Mouse (Mus musculus) T-helper 2 cell (primary cell): ENCODE measurements at regions not wholly inside any gene's neighbourhood (a gene's known extent, or its start where the extent isn't known, plus 50 kb on each side); places are given as distances from the start of the nearest gene placed in this dataset.

Source experiments
- in situ Hi-C: fragments of 300-600 bp; cut with MboI, MseI; formaldehyde crosslinking; loops from one replicate; pipeline ENCODE4 v1.15.1; 2025; ENCODE audit warnings: high pct_unique_total_duplicates

DNA sequence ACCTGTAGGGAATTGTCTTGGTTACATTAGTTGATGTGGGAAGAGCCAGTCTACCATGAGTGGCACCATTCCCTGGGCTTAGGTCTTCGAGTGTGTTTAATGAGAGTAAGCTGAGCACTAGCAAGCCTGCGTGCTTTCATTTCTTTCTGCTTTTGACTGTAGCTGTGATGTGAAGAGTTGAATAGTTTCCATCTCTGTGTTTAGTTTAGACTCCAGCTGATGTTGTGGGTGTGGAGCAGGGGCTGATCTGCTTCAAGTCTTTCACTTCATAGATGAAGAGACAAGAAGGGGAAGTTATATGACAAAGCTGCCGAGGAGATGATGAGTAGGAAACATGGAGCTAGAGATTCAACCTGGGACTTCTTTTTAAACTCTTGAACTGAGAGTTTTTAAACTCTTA is 446.0 kb downstream of the Slc4a3 start:
- in situ Hi-C loops: no loop called here

DNA sequence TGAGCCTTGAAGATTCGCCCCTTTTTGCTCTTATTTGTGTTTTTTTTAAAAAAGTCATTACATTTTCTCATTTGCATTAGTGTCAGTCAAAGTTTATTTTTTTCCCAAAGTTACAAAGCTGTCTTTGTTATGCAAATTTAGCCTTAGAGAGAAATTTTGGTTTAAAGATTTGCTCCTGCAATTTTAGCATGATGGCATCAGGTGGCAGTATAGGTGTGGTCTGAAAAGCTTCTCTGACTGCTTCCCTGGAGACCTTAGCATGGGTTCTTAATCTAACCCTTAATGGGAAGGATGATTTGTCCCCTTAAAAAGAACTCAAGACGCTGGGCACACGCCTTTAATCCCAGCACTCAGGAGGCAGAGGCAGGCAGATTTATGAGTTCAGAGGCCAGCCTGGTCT is 451.2 kb downstream of the Slc4a3 start:
- in situ Hi-C loops: no loop called here

DNA sequence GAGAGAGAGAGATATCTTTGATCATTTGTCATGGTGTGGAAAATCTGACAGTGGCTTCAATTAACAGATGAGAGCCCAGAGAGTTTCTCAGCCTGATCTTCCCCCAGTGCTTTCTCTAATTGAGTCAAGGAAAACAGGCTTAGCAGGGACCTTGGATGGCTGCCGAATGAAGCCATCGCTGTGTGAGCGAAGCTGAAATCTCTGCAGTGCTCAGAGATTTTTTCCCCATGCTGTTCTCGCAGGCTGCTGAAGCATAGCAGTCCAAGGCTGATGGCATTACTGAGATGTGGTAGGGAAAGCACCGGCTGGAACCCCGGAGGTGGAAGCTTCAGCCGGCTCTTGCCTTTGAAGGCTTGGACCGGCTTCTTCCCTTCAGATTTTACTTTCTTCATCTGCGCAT is 455.1 kb downstream of the Slc4a3 start:
- in situ Hi-C loops: no loop called here

DNA sequence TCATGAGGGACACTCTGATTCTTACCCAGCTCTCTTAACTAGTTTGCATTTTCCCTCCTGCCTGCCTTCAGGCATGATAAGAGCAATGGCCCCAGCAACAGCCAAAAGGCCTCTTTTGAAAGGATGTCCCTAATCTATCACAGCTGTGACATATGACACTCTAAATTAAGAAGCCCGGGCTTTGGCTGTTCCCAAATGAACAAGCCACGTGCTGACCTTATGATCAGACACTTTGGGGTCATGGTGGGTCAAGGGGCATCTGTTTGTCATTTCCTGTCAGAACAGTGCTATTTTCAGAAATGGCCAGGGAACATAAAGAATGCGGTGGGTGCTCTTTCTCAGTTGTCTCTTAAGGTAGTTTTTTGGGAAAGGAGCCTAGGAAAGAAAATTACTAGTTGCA is 463.5 kb downstream of the Slc4a3 start:
- in situ Hi-C loops: no loop called here

DNA sequence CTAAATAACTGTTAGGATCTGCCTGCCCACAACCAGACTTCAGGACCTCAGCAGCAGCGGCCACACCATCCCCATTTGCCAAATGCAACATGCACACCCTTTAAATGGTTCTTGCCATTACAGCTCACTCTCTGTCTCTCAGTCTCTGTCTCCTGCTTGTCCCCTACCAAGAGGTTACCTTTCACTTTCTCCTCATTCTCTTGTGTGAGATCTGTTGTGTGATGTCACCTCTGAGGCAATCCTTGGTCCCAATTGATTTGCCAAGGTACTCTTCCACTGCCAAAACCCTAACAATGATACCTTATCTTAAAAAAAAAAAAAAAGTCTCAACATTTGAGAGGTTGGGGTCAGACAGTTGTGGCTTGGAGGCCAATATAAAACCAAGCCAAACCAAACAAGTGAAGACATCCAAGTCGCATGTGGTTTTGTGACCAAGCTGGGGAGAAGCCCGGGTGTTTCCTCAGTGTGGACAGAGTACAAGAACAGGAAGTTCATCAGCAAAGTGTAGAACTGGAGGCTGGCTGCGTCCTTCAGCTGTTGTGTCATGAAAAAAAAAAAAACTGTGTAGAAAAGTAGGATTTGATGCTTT is 464.2 kb downstream of the Slc4a3 start:
- in situ Hi-C loops: no loop called here

DNA sequence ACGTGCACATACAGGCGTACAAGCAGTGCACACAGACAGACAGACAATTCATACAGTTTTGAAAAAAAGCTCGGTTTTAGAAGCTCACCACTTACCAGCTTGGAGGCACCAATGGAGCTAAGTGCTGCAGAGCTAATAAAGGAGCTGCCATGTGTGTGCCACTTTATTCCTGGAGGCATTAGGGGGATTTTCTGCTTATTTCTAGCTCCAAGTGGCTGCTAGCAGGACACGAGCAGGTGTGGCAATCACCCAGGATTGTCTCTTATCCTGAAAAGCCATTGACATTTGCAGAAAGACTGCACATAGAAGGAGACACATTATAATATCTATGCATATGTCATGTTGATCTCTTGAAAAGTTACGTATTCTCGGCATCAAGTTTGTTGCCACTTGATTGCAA is 472.5 kb downstream of the Slc4a3 start:
- in situ Hi-C loops: no loop called here

DNA sequence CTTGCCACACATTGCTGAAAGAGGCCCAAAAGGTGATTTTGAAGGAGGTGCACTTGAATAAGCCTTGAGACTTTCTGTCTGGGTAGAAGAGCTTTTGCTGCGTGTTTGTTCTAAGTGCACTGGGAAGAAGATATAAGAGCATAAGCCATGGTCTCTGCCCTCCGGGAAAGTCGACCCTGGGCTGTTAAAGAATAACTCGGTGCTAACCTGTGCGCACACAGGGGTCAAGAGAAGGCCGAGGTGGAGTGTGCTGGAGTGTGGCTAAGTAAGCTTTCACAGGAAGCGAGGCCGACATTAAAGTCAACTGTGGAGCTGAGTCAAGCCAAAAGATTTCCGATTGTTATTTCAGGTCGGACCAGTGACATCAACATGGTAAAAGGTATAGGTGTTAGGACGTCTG is 473.0 kb downstream of the Slc4a3 start:
- in situ Hi-C loops: no loop called here

DNA sequence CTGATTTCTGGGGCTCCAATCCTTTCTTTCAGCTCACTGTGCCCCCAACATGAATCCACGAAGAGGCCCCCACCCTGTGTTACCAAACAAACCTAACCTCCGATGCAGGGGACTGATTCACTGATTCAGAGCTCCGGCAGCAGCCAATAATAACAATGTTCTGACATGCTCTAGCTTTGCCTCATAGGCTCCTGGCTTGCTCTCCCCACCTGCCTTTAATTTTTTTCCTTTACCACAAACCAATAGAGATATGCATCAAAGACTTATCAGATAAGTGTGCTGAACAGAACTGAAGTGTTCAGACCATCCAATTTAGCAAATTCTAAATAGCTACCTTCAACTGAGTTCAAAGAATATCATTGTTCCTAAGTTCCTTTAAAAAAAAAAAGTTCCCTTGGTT is 478.6 kb downstream of the Slc4a3 start:
- in situ Hi-C loops: loop anchor here (10.0 kb wide), 1 partner anchor 1560 kb away; no protein-coding TSS in a partner anchor

DNA sequence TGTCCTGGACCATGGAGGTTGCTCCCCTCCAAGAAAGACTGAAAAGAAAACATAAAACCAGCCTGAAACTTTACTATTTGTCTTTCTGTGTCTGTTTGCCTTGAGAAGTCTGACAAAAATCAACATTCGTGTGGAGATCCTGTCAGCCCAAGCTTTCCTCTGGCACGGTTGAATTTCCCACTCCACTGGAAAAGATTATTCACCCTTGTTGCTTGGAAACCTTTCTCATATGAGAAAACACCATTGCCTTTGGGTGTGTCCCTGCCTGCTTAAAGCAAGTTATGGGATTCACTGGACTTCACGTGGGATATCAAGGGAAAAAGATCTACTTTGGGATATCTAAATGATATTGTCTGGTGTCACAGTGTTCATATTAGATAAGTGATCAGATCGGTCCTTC is 479.3 kb downstream of the Slc4a3 start:
- in situ Hi-C loops: loop anchor here (10.0 kb wide), 1 partner anchor 1559 kb away; no protein-coding TSS in a partner anchor

DNA sequence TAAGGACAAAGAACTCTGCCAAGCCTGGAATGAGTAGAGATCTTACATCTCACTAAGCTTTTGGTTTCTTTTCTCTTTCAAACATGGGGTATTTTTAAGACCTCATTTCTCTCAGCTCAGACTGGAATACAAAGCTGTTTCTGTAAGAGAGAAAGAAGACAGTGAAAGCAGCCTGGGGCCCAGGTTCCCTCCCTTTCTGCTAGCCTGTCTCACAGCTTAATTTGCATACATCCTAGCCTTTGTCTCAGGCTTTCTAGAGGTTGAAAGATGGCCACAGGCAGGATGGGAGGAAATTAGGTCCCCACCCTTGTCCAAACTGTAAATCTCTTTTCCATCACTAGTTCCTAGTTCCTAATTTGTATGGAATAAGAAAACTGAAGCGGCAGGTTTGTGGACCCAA is 483.0 kb downstream of the Slc4a3 start:
- in situ Hi-C loops: loop anchor here (10.0 kb wide), 1 partner anchor 1556 kb away; no protein-coding TSS in a partner anchor

DNA sequence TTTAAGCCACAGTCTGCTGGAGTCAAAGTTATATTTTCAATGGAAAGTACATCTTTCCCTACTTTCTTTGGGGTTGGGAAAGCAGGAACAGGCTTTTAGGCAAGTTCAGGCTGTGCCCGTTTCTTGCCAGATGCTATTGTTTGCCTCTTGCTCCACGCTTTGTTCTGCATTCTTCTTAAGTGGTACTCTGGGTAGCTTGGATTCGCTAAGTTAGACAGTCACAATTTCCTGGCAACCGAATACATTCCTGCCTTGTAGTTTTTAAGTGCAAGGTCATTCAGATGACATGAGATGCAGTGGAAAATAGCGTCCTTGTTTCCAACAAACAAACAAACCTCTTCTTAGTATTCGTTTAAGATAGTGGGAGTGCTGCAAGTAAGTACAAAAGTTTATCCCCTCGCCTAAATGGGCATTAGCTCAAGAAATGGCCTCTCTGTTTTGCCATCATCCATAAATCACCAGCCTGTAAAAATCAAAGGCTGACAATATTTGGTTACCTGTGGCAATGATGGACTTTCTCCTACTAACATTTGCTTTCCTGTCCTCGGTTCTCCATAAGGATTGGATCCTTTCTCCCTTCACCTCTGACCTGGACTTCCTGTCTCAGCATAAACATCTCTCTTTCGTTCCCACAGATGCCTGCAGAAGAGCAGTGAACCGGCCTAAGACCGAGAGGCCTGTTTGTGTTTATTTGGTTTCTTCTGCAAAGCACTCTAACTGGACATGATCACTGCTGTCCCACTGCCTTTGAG is 485.3 kb downstream of the Slc4a3 start:
- in situ Hi-C loops: no loop called here

DNA sequence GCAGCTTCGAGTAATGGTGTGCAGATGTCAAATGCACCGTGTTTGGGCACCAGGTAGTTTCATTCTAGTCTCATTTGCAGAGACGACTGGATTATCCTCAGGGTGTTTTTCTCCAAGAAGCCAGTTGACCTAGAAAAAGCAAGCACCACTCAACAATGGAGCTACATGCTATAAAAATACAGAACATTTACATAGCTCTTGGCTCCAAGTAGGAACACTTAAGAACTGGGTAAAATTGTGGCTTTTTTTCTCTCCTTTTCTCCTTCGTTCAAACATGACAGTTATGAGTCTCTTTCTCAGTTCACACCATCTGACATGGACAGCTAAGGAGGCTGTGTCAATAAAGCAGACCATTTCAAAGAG is 485.8 kb downstream of the Slc4a3 start:
- in situ Hi-C loops: no loop called here

DNA sequence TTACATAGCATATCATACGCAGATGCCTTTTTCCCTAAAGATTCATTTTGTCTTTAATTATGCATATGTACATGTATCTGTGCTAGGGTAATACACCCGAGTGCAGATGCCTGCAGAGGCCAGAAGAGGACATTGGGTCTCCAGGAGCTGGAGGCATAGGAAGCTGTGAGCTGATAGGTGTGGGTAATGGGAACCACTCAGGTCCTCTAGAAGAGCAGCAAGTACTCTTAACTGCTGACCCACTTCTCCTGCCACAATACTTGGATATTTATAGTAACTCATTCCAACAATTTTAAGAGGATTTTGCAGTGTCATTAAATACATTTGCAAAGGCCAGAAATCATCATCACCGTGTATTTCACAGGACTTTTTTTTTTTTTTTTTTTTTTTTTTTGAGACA is 486.6 kb downstream of the Slc4a3 start:
- in situ Hi-C loops: no loop called here

DNA sequence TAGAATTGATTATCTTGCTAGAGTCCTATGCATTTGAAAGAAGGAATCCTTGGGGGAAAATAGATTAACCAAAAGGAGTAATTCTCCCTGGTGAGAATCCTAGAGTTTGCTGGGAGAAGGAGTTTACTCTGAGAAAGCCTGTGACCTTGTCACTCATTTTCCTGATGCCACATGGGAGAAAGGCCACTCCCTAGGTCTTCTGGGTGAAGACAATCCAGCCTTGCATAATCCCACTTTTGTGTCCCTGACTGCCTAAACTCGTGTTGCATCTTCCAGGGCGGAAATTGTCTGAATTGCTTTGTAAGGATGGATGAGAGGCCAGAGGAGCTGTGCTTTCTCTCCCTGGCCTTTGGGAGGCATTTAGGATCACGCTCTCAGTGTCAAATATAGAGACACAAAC is 490.2 kb downstream of the Slc4a3 start:
- in situ Hi-C loops: no loop called here

DNA sequence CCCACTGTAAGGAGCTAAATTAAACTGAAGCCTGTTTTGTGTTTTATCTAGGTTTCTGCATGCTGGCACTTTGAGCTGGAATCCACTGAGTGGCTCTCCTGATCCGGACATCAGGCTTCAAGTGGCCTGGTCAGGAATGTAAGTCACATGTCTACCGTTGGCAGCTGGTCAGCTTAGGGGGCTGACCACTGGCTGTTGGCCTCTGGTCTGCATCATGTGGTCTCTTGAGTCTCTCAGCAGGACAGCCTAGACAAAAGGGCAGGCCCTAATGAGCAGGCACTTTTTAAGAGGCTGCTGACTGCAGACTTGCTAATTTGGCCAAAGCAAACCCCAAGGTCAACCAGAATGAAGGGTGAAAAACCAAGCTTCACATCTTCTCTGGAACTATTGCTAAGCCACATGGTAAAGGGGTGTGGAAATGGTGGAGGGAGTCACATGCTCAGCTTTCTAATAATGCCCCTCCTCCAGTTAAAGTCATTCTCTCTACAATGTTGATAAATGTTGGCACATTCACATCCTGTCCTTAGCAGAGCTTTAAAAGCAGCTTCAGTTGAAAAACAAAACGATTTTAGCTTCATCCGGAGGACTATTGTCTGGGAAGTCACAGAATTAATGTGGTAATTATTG is 493.1 kb downstream of the Slc4a3 start:
- in situ Hi-C loops: no loop called here

DNA sequence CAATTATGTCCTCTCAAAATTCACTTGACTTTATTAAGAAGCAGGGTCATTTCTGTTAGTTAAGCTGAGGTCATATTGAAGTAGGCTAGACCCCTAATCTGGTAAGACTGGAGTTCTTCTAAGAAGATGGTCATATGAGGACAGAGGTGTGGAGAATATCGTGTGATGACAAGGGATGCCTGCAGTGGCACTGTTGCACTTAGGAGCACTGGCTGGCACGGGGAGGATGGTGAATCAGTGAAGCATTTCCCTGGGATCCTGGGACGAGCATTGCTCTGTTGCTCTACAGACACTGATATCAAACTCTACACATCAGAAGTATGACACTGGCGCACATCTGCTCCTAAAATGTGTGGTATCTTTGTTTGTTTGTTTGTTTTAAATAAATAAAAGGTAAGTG is 493.6 kb downstream of the Slc4a3 start:
- in situ Hi-C loops: no loop called here

DNA sequence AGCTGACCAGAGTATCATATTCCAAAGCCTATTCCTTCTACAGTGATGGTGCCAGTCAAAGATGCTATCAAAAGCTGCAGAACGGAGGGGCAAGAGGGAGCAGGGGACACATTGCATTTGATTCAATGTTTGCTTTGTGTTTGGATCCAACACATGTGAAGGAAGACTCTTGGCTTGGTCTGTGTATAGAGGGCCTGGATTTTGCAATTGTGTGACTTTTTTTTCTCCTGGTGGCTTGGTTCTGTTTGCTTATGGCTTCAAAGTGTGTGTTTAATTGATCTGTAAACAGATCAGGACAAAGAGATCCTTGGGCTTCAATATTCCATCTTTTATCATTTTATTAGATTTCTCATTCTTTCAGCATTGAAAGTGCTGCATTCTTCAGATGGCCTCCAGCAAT is 504.2 kb downstream of the Slc4a3 start:
- in situ Hi-C loops: loop anchor here (25.0 kb wide), 1 partner anchor 1888 kb away; the partner anchor contains the start of gene Cxcr2

DNA sequence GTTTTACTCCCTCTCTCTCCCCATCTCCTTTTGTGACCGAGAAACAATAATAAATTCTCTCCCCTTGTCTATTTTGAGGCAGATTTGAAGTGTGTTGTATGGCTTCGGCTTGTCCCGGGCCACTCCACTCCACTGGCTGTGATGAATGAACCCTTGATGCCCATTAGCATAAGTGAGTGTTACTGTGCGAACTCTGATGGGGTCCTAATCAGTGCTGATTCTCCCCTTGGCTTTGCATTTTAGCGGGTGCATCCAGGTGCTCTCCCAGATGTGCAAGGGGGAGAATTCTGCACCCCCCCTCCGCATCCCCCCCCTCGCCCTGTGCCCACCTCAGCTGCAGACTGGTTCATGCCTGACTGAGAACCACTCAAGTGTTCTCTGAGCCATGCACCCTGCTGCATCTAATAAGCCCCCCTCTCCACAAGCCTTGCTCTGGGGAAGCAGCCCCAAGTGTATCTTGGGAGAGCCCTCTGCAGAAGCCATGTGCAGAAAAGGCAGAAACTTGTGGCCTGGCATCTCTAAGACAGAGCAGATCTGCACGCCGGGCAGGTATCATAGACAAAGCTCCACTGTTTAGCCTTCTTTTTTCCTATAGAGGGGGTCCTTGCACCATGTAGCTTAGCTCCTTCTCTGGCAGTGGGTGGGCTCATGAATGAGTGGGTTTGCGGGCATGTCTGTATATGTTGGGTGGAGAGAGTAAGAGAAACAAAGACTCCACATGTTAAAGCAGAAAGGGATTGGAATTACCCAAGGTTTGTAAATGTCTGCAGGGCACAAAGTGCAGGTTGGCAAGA is 507.5 kb downstream of the Slc4a3 start:
- in situ Hi-C loops: loop anchor here (25.0 kb wide), 1 partner anchor 1891 kb away; the partner anchor contains the start of gene Cxcr2

DNA sequence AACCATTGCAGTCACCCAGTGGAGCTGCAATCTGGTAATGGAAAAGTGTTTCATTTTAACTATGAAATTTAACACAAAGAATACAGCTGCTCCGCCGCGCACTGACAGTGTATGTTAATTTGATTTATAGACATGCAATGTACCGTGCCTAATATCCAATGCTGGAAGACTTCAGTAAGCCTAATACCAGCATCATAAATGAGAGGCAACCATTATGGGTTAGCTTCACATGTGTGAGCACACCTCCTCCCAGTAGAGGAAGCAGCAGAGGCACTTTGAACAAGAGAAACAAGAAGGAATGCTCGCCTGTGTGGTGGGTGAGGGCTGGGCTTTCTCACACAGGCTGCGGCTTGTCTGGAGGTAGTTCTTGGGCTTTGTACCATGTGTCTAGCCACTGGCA is 519.7 kb downstream of the Slc4a3 start:
- in situ Hi-C loops: loop anchor here (25.0 kb wide), 1 partner anchor 1903 kb away; the partner anchor contains the start of gene Cxcr2

DNA sequence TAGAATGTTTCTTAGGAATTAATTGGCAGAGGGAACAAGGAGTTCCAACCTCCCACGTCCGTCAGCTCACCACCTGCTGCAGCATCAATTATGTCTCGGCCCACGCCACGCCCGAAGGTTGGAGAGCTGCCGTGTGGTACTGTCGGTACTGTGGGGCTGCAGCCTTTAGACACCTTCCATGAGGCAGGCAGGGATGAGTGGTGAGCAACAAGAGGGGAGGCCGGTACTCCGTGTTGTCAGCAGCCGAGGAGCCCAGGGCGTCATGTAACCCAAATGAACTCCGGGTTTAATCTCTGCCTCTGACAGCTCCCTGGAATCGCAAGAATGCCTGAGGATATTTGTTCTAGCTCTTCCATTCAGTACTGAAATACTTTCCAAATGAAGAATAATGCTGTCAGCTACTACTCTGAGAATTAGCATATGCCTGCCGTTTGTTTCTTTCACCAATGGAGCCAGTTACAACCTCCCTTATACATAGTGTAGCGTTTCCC is 524.8 kb downstream of the Slc4a3 start:
- in situ Hi-C loops: loop anchor here (25.0 kb wide), 1 partner anchor 1909 kb away; the partner anchor contains the start of gene Cxcr2

DNA sequence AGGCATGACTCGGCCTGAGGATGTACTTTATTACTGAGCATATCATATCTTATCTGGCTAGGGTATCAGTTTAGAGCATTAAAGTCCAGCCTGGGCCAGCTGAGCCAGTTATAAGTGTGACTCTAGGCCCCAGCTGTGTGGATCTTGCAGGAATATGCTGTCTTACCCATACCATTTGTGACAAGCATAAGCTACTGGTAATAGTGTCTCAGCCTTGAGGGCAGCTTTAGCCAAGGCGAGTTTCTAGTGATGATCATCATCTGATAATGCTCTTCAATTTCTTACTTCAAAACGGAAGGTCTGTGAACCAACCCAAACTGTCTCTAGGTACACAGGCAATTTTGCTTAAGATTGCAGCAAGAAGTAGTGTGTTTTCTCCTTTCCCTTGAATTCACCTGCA is 529.1 kb downstream of the Slc4a3 start:
- in situ Hi-C loops: no loop called here
